Mouse (Mus musculus) CH12.LX (cell line): ENCODE data around the gene Lamc2. TPM values are rescaled to one million over a fixed set of nuclear protein-coding genes. Genes with fewer than 3 reads are reported as not detected.

ENCODE experiments used
- DNase-seq: peaks from one replicate; pipeline ENCODE4 v3.0.0-alpha.2; 2013; ENCODE audit errors: extremely low read depth
- H3K27ac ChIP-seq: 2 replicates; pipeline ENCODE4 v1.5.1; 2012; ENCODE audit warnings: low read depth, mild to moderate bottlenecking, control low read depth, moderate library complexity; ENCODE audit not compliant: insufficient read depth
- H3K27me3 ChIP-seq: replicated peaks from 2 replicates; pipeline ENCODE3; 2012; ENCODE audit warnings: inconsistent platforms
- H3K36me3 ChIP-seq, 2 experiments: replicated peaks in 1 of 2; 2 replicates each; pipeline versions ENCODE3 to v1.6.1; 2012; ENCODE audit warnings: inconsistent platforms in 1 of 2, low read length in 1 of 2, mild to moderate bottlenecking in 1 of 2, mixed read lengths in 1 of 2, moderate library complexity in 1 of 2; ENCODE audit not compliant: control insufficient read depth in 1 of 2, insufficient read depth in 1 of 2
- H3K4me1 ChIP-seq, 2 experiments: 2 replicates each; pipeline ENCODE4 v1.6.1; 2012; ENCODE audit warnings: inconsistent platforms in 1 of 2, moderate library complexity in 1 of 2; ENCODE audit not compliant: insufficient read depth in 2 of 2, control insufficient read depth in 1 of 2
- H3K4me2 ChIP-seq: 2 replicates; pipeline ENCODE4 v1.6.1; 2012; ENCODE audit warnings: low read depth, mild to moderate bottlenecking, control low read depth; ENCODE audit not compliant: poor library complexity, insufficient read depth, severe bottlenecking
- H3K4me3 ChIP-seq, 3 experiments: fragments of 150-350 bp in 1 of 3; sonication (generic) in 1 of 3; replicated peaks in 1 of 3; 2 replicates each; pipeline versions ENCODE3 to v1.5.1; 2011 to 2012; ENCODE audit warnings: low read depth in 2 of 3, low read length in 2 of 3, mild to moderate bottlenecking in 2 of 3, moderate library complexity in 2 of 3, control low read depth in 1 of 3, improper control_type of control experiment in 1 of 3, inconsistent platforms in 1 of 3, mixed read lengths in 1 of 3; ENCODE audit not compliant: poor library complexity in 1 of 3
- H3K79me2 ChIP-seq: replicated peaks from 2 replicates; pipeline ENCODE4 v1.6.1; 2012; ENCODE audit warnings: mild to moderate bottlenecking, moderate library complexity; ENCODE audit not compliant: control insufficient read depth, poor library complexity, insufficient read depth, severe bottlenecking; ENCODE audit errors: extremely low read depth
- H3K9ac ChIP-seq: 2 replicates; pipeline ENCODE4 v1.6.1; 2012; ENCODE audit warnings: low read depth, mild to moderate bottlenecking, control low read depth, moderate library complexity; ENCODE audit not compliant: insufficient read depth
- H3K9me3 ChIP-seq: replicated peaks from 2 replicates; pipeline ENCODE3; 2012; ENCODE audit warnings: low read length, inconsistent platforms, mixed read lengths
- BHLHE40 ChIP-seq: IDR thresholded peaks from 2 replicates; pipeline ENCODE4 v1.6.1; 2011; ENCODE audit warnings: mild to moderate bottlenecking, low read depth, low read length, improper control_type of control experiment
- CHD1 ChIP-seq: IDR thresholded peaks from 2 replicates; pipeline ENCODE4 v1.6.1; 2012; ENCODE audit warnings: low read depth, low read length, improper control_type of control experiment, inconsistent platforms
- CTCF ChIP-seq, 2 experiments: IDR thresholded peaks in 1 of 2; conservative IDR thresholded peaks in 1 of 2; 2 replicates each; pipeline ENCODE4 v1.5.1; 2011 to 2012; ENCODE audit warnings: low read depth in 2 of 2, low read length in 2 of 2, improper control_type of control experiment in 1 of 2, inconsistent platforms in 1 of 2, mild to moderate bottlenecking in 1 of 2, moderate library complexity in 1 of 2
- ELF1 ChIP-seq: IDR thresholded peaks from 2 replicates; pipeline ENCODE4 v1.6.1; 2014; ENCODE audit warnings: low read depth, mild to moderate bottlenecking, inconsistent platforms, low read length, improper control_type of control experiment
- EP300 ChIP-seq: IDR thresholded peaks from 2 replicates; pipeline ENCODE4 v1.6.1; 2011; ENCODE audit warnings: low read length, improper control_type of control experiment
- ETS1 ChIP-seq: conservative IDR thresholded peaks from 2 replicates; pipeline ENCODE4 v1.6.1; 2012; ENCODE audit warnings: low read depth, mild to moderate bottlenecking, inconsistent platforms, low read length, improper control_type of control experiment, moderate library complexity
- GABPA ChIP-seq: IDR thresholded peaks from 2 replicates; pipeline ENCODE4 v1.6.1; 2012; ENCODE audit warnings: low read depth, low read length, improper control_type of control experiment, inconsistent platforms; ENCODE audit not compliant: insufficient replicate concordance
- HCFC1 ChIP-seq: IDR thresholded peaks from 2 replicates; pipeline ENCODE4 v1.6.1; 2012; ENCODE audit warnings: low read depth, mild to moderate bottlenecking, inconsistent platforms, low read length, improper control_type of control experiment
- IRF4 ChIP-seq: IDR thresholded peaks from 2 replicates; pipeline ENCODE4 v1.6.1; 2014; ENCODE audit warnings: low read depth, mild to moderate bottlenecking, inconsistent platforms, low read length, improper control_type of control experiment
- JUND ChIP-seq: conservative IDR thresholded peaks from 2 replicates; pipeline ENCODE4 v1.6.1; 2011; ENCODE audit warnings: low read depth, low read length, improper control_type of control experiment
- KAT2A ChIP-seq: IDR thresholded peaks from 2 replicates; pipeline ENCODE4 v1.6.1; 2012; ENCODE audit warnings: low read length, improper control_type of control experiment, inconsistent platforms; ENCODE audit not compliant: insufficient replicate concordance
- MAFK ChIP-seq: IDR thresholded peaks from 2 replicates; pipeline ENCODE4 v1.6.1; 2011; ENCODE audit warnings: low read length, improper control_type of control experiment; ENCODE audit not compliant: insufficient replicate concordance
- MAX ChIP-seq: IDR thresholded peaks from 2 replicates; pipeline ENCODE4 v1.6.1; 2011; ENCODE audit warnings: low read length, improper control_type of control experiment
- MEF2A ChIP-seq: IDR thresholded peaks from 2 replicates; pipeline ENCODE4 v1.6.1; 2014; ENCODE audit warnings: low read depth, mild to moderate bottlenecking, inconsistent platforms, low read length, improper control_type of control experiment, borderline replicate concordance
- MYC ChIP-seq: IDR thresholded peaks from 2 replicates; pipeline ENCODE4 v1.6.1; 2011; ENCODE audit warnings: low read depth, mild to moderate bottlenecking, improper control_type of control experiment, low read length
- POLR2A ChIP-seq: IDR thresholded peaks from 2 replicates; pipeline ENCODE4 v1.6.1; 2011; ENCODE audit warnings: low read depth, mild to moderate bottlenecking, improper control_type of control experiment, low read length
- POLR2AphosphoS2 ChIP-seq: IDR thresholded peaks from 2 replicates; pipeline ENCODE4 v1.6.1; 2011; ENCODE audit warnings: low read depth, low read length, improper control_type of control experiment
- RAD21 ChIP-seq: IDR thresholded peaks from 2 replicates; pipeline ENCODE4 v1.6.1; 2011; ENCODE audit warnings: low read depth, mild to moderate bottlenecking, low read length, improper control_type of control experiment, moderate library complexity
- RCOR1 ChIP-seq: conservative IDR thresholded peaks from 2 replicates; pipeline ENCODE4 v1.6.1; 2012; ENCODE audit warnings: low read depth, mild to moderate bottlenecking, inconsistent platforms, low read length, improper control_type of control experiment
- SMC3 ChIP-seq: IDR thresholded peaks from 2 replicates; pipeline ENCODE4 v1.6.1; 2011; ENCODE audit warnings: low read depth, low read length, improper control_type of control experiment
- TCF12 ChIP-seq: IDR thresholded peaks from 2 replicates; pipeline ENCODE4 v1.6.1; 2014; ENCODE audit warnings: low read depth, mild to moderate bottlenecking, inconsistent platforms, low read length, improper control_type of control experiment
- UBTF ChIP-seq: IDR thresholded peaks from 2 replicates; pipeline ENCODE4 v1.6.1; 2012; ENCODE audit warnings: low read depth, mild to moderate bottlenecking, inconsistent platforms, low read length, improper control_type of control experiment, moderate library complexity
- USF2 ChIP-seq: conservative IDR thresholded peaks from 2 replicates; pipeline ENCODE4 v1.6.1; 2011; ENCODE audit warnings: low read depth, low read length, improper control_type of control experiment
- ZKSCAN1 ChIP-seq: IDR thresholded peaks from 2 replicates; pipeline ENCODE4 v1.6.1; 2012; ENCODE audit warnings: low read depth, inconsistent platforms, low read length, improper control_type of control experiment, borderline replicate concordance
- ZNF384 ChIP-seq: IDR thresholded peaks from 2 replicates; pipeline ENCODE4 v1.6.1; 2012; ENCODE audit warnings: low read depth, low read length, improper control_type of control experiment, inconsistent platforms
- dilution Hi-C: fragments of 300-500 bp; cut with MboI; formaldehyde crosslinking; loops from 2 replicates; pipeline ENCODE4 v1.14.3; 2020; ENCODE audit warnings: low sequenced_read_pairs; ENCODE audit not compliant: extremely low pct_unique_long_range_greater_than_20kb, extremely low pct_ligation_motif_present
- in situ Hi-C: fragments of 300-500 bp; cut with MboI; formaldehyde crosslinking; loops from 3 replicates; pipeline ENCODE4 v1.14.3; 2019; ENCODE audit warnings: low sequenced_read_pairs, low pct_ligation_motif_present, low pct_unique_long_range_greater_than_20kb, mixed read lengths
- polyA plus RNA-seq: library from polyadenylated mRNA; unstranded; fragments of >175 nt; gene quantifications from 2 replicates; pipeline ENCODE4 v1.2.1, GENCODE M21; 2012; ENCODE audit warnings: low read depth; ENCODE audit not compliant: insufficient read length
- total RNA-seq, 2 experiments: library from RNA; depleted of rRNA; stranded (reverse); fragments of 300-350 nt in 1 of 2; fragments of >200 nt in 1 of 2; gene quantifications; 2 replicates each; pipeline ENCODE4 v1.2.3; 2012 to 2014

The Lamc2 gene
- total and polyA plus RNA-seq, 3 experiments: 0.09 to 1.0 (median 0.25) TPM

GRCm38 (mm10) chr1:153109346-153109745 is 76.9 kb downstream of the Lamc2 start:
- DNase-seq: no peak
- H3K27me3 ChIP-seq: no peaks in the 10 kb centered on the region
- no peak overlapping the region for H3K4me2 ChIP-seq
- no peaks in the 10 kb centered on the region for H3K79me2 ChIP-seq
- H3K27ac ChIP-seq: no peak overlapping the region
- TF ChIP-seq KAT2A: no peak
- TF ChIP-seq HCFC1: no peak
- TF ChIP-seq IRF4: no peak
- no peak for TF ChIP-seq MAX
- no peak for TF ChIP-seq ZNF384
- TF ChIP-seq ETS1: no peak
- no peak for TF ChIP-seq SMC3
- no peak for TF ChIP-seq TCF12
- no peak for TF ChIP-seq MAFK
- no peak for TF ChIP-seq GABPA
- no peak for TF ChIP-seq ELF1
- TF ChIP-seq JUND: no peak
- no peak for TF ChIP-seq MYC
- no peak for TF ChIP-seq CHD1
- no peak for TF ChIP-seq UBTF
- no peak for TF ChIP-seq BHLHE40
- no peak for TF ChIP-seq POLR2A
- no peak for TF ChIP-seq CTCF (conservative IDR thresholded peaks at IDR 0.05 in 1 of 2, IDR thresholded peaks at IDR 0.05 in 1 of 2; ENCODE audit: low read depth in 2 of 2, low read length in 2 of 2)
- TF ChIP-seq USF2: no peak
- no peak overlapping the region for H3K4me3 ChIP-seq
- H3K36me3 ChIP-seq: no peaks in the 10 kb centered on the region
- dilution Hi-C loops (no loop called here), in situ Hi-C loops (loop anchor here (10.0 kb wide), 1 partner anchor 275 kb away; no protein-coding TSS in a partner anchor)
- no peak overlapping the region for H3K9ac ChIP-seq
- H3K9me3 ChIP-seq: no peaks in the 10 kb centered on the region
- H3K4me1 ChIP-seq: peaks cover 0 to 2% of the 10 kb centered on the region in 2 experiments; a peak in 1 of 4 replicates

GRCm38 (mm10) chr1:153107866-153108265 is 78.4 kb downstream of the Lamc2 start:
- dilution Hi-C loops: no loop called here
- no peak overlapping the region for H3K9ac ChIP-seq
- in situ Hi-C loops: loop anchor here (10.0 kb wide), 1 partner anchor 277 kb away; no protein-coding TSS in a partner anchor

More at GRCm38 (mm10) chr1:153107866-153108265, 78.4 kb downstream of the Lamc2 start:
- TF ChIP-seq TCF12 (no peak), POLR2AphosphoS2 (no peak), MAFK (no peak), MEF2A (no peak), EP300 (no peak), CHD1 (no peak), ZKSCAN1 (no peak), RCOR1 (no peak), RAD21 (no peak), MAX (no peak), USF2 (no peak), KAT2A (no peak), ELF1 (no peak)
- Histone ChIP-seq H3K4me3 (no peak overlapping the region), H3K27me3 (no peaks in the 10 kb centered on the region), H3K27ac (no peak overlapping the region), H3K9me3 (no peaks in the 10 kb centered on the region), H3K4me2 (no peak overlapping the region), H3K36me3 (no peaks in the 10 kb centered on the region), H3K79me2 (no peaks in the 10 kb centered on the region), H3K4me1 (peaks cover 0 to 2% of the 10 kb centered on the region in 2 experiments; a peak in 1 of 4 replicates)
- no peak for DNase-seq
